27 mouse cellular contexts compared by ENCODE assay signal in genomic region chr1:88945868-88946267, GRCm38 (mm10).
"Had no signal": no experiment of that assay in that cellular context is flagged by ENCODE, and none has a peak within 500 bp of the region (broad histone marks: within the 10 kb centered on the region; RNA-seq: fewer than 3 reads in every experiment).

No protein-coding gene starts in this region.

- DNase-seq: gastrocnemius, postnatal 14 days; gastrocnemius, postnatal 36 days; heart, adult 18-20 months; heart, postnatal 10 days; heart, postnatal 4 days; kidney, adult 18-20 months; kidney, adult 8-10 months; kidney, postnatal 14 days; kidney, postnatal 36 days; layer of hippocampus, adult 9-11 months; layer of hippocampus, postnatal 36 days; liver; liver, embryonic 13.5 days had no signal

- H3K4me1 ChIP-seq: heart, embryonic 10.5 days; heart, embryonic 12.5 days; hindbrain, embryonic 10.5 days; intestine, embryonic 15.5 days; limb, embryonic 10.5 days; limb, embryonic 12.5 days; liver, embryonic 13.5 days; liver, embryonic 15.5 days had no signal

- H3K4me2 ChIP-seq: heart, embryonic 12.5 days; hindbrain, embryonic 12.5 days; hindbrain, embryonic 14.5 days; intestine, embryonic 15.5 days; limb, embryonic 12.5 days; liver, embryonic 11.5 days; liver, embryonic 13.5 days; liver, embryonic 15.5 days had no signal

- H3K27me3 ChIP-seq: heart, embryonic 12.5 days; hindbrain, embryonic 12.5 days; intestine, embryonic 15.5 days; limb, embryonic 12.5 days; liver, embryonic 13.5 days; liver, embryonic 15.5 days had no signal

- H3K27ac ChIP-seq: heart, embryonic 10.5 days; hindbrain, embryonic 10.5 days; hindbrain, embryonic 12.5 days; hindbrain, embryonic 14.5 days; intestine, embryonic 15.5 days; kidney, postnatal 0 days; limb, embryonic 10.5 days; limb, embryonic 12.5 days; liver, embryonic 13.5 days; liver, embryonic 15.5 days had no signal

- H3K9me3 ChIP-seq: intestine, embryonic 15.5 days; limb, embryonic 10.5 days; liver, embryonic 15.5 days had no signal

- H3K4me3 ChIP-seq: heart, embryonic 10.5 days; heart, embryonic 12.5 days; hindbrain, embryonic 10.5 days; hindbrain, embryonic 12.5 days; intestine, embryonic 15.5 days; limb, embryonic 10.5 days; limb, embryonic 12.5 days; liver, embryonic 13.5 days; liver, embryonic 15.5 days had no signal

- H3K36me3 ChIP-seq: heart, embryonic 10.5 days; heart, embryonic 12.5 days; hindbrain, embryonic 10.5 days; hindbrain, embryonic 12.5 days; intestine, embryonic 15.5 days; limb, embryonic 10.5 days; limb, embryonic 12.5 days; liver, embryonic 13.5 days; liver, embryonic 15.5 days had no signal

- ATAC-seq: hindbrain, embryonic 16.5 days; inflammation-experienced regulatory T-cells, adult 6 months; intestine, embryonic 15.5 days; intestine, postnatal 0 days had no signal

- H3K9ac ChIP-seq: heart, embryonic 12.5 days; hindbrain, embryonic 12.5 days; hindbrain, embryonic 14.5 days; intestine, embryonic 15.5 days; limb, embryonic 12.5 days; liver, embryonic 13.5 days; liver, embryonic 15.5 days had no signal
